Mouse (Mus musculus) spleen, adult 2 months (tissue): Measurements from ENCODE around the gene Slc18b1.

Experiments used
- CTCF ChIP-seq: fragments of 200-500 bp; IDR thresholded peaks from 2 replicates; pipeline ENCODE4 v1.5.1; 2011; ENCODE audit warnings: mild to moderate bottlenecking, inconsistent platforms; ENCODE audit not compliant: insufficient read depth, insufficient read length, insufficient replicate concordance; ENCODE audit errors: extremely low read depth
- POLR2A ChIP-seq: fragments of 200-500 bp; IDR thresholded peaks from 2 replicates; pipeline ENCODE4 v1.6.1; 2011; ENCODE audit warnings: low read depth, low read length, inconsistent platforms

GRCm38 (mm10) chr10:23815168-23815567 is 18.4 kb downstream of the Slc18b1 start:
- TF ChIP-seq POLR2A (no peak), CTCF (no peak)
